Mouse (Mus musculus): ENCODE results near the gene Ogdh.

Gene Ogdh

GRCm38 (mm10) chr11:6294632-6295031 is 3.2 kb downstream of the Ogdh start:
- in situ Hi-C loops (cut with MboI, MseI) = no loop called here

GRCm38 (mm10) chr11:6296077-6296476 is 4.6 kb downstream of the Ogdh start:
- in situ Hi-C loops (cut with MboI, MseI) = no loop called here

- in situ Hi-C loops (cut with MboI, MseI) = no loop called here
These were observed 8.0 kb downstream of the Ogdh start for GRCm38 (mm10) chr11:6299435-6299834.

GRCm38 (mm10) chr11:6302793-6303192 is 11.4 kb downstream of the Ogdh start:
- in situ Hi-C loops (cut with MboI, MseI) = no loop called here

GRCm38 (mm10) chr11:6305943-6306430 is 14.6 kb downstream of the Ogdh start:
- in situ Hi-C loops (cut with MboI, MseI) = no loop called here

- in situ Hi-C loops (cut with MboI, MseI) = no loop called here
These were observed 16.7 kb downstream of the Ogdh start for GRCm38 (mm10) chr11:6308181-6308580.

GRCm38 (mm10) chr11:6313874-6314406 is 22.5 kb downstream of the Ogdh start:
- in situ Hi-C loops (cut with MboI, MseI) = no loop called here

- in situ Hi-C loops (cut with MboI, MseI) = no loop called here
These were observed 25.4 kb downstream of the Ogdh start for GRCm38 (mm10) chr11:6316821-6317220.

GRCm38 (mm10) chr11:6318559-6318958 is 27.1 kb downstream of the Ogdh start:
- in situ Hi-C loops (cut with MboI, MseI) = no loop called here

GRCm38 (mm10) chr11:6319374-6319773 is 27.9 kb downstream of the Ogdh start:
- in situ Hi-C loops (cut with MboI, MseI) = no loop called here

GRCm38 (mm10) chr11:6322086-6322485 is 30.7 kb downstream of the Ogdh start:
- in situ Hi-C loops (cut with MboI, MseI) = no loop called here

GRCm38 (mm10) chr11:6323348-6323747 is 31.9 kb downstream of the Ogdh start:
- in situ Hi-C loops (cut with MboI, MseI) = no loop called here

- in situ Hi-C loops (cut with MboI, MseI) = loop anchor here (25.0 kb wide), 1 partner anchor 1644 kb away; no protein-coding TSS in a partner anchor
These were observed 39.8 kb downstream of the Ogdh start for GRCm38 (mm10) chr11:6331256-6331655.

- in situ Hi-C loops (cut with MboI, MseI) = loop anchor here (25.0 kb wide), 1 partner anchor 1645 kb away; no protein-coding TSS in a partner anchor
These were observed 41.2 kb downstream of the Ogdh start for GRCm38 (mm10) chr11:6332606-6333005.

- in situ Hi-C loops (cut with MboI, MseI) = loop anchor here (25.0 kb wide), 1 partner anchor 1646 kb away; no protein-coding TSS in a partner anchor
These were observed 42.0 kb downstream of the Ogdh start for GRCm38 (mm10) chr11:6333403-6333802.

GRCm38 (mm10) chr11:6335321-6335720 is 43.9 kb downstream of the Ogdh start:
- in situ Hi-C loops (cut with MboI, MseI) = loop anchor here (25.0 kb wide), 1 partner anchor 1648 kb away; no protein-coding TSS in a partner anchor

GRCm38 (mm10) chr11:6336689-6337088 is 45.3 kb downstream of the Ogdh start:
- in situ Hi-C loops (cut with MboI, MseI) = loop anchor here (25.0 kb wide), 1 partner anchor 1649 kb away; no protein-coding TSS in a partner anchor

- in situ Hi-C loops (cut with MboI, MseI) = loop anchor here (25.0 kb wide), 1 partner anchor 1659 kb away; no protein-coding TSS in a partner anchor
These were observed 54.5 kb downstream of the Ogdh start for GRCm38 (mm10) chr11:6345956-6346355.

- in situ Hi-C loops (cut with MboI, MseI) = loop anchor here (25.0 kb wide), 1 partner anchor 1660 kb away; no protein-coding TSS in a partner anchor
These were observed 55.5 kb downstream of the Ogdh start for GRCm38 (mm10) chr11:6346966-6347365.

GRCm38 (mm10) chr11:6348681-6349200 is 57.3 kb downstream of the Ogdh start:
- in situ Hi-C loops (cut with MboI, MseI) = loop anchor here (25.0 kb wide), 1 partner anchor 1661 kb away; no protein-coding TSS in a partner anchor

GRCm38 (mm10) chr11:6349586-6349985 is 58.2 kb downstream of the Ogdh start:
- in situ Hi-C loops (cut with MboI, MseI) = loop anchor here (25.0 kb wide), 1 partner anchor 1662 kb away; no protein-coding TSS in a partner anchor

GRCm38 (mm10) chr11:6355106-6355505 is 63.7 kb downstream of the Ogdh start:
- in situ Hi-C loops (cut with MboI, MseI) = no loop called here
